Mouse (Mus musculus): ENCODE results near the gene Sema4b.

DNA sequence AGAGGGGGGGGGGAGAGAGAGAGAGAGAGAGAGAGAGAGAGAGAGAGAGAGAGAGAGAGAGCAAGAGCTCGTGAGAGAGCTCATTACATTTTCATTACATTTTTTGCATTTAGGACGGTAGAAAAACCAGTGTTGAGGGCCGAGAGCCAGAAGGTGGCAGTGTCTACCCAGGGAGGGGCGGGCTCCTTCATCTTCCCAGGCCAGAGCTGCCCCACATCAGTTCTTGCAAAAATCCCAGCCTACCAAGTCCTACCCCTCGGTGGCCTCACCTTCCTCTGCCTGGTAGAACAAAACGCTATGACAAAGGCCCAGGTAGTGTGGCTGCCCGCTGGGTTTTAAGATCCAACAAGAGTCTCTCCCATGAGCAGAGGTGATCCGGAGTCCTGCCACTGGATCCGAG, 45.8 kb upstream of the Sema4b start:
- no peak for TF ChIP-seq EP300 (IDR thresholded peaks at IDR 0.05; ENCODE audit: low read depth)
- TF ChIP-seq CTCF (IDR thresholded peaks at IDR 0.05; ENCODE audit: low read depth): peak; percentile 91

Data from liver, embryonic 14.5 days (tissue).